Mouse (Mus musculus) hindbrain, embryonic 11.5 days (tissue): ENCODE results near the gene Krtap9-3. TPM values are rescaled to one million over a fixed set of nuclear protein-coding genes. Genes with fewer than 3 reads are reported as not detected.
A peak's percentile ranks its signal among the peaks of the same experiment; 100 is the strongest.

Source experiments
- ATAC-seq: fragments of 200-750 bp; cut with Nextera tagmentation; 2 replicates; pipeline ENCODE4 v1.8.0; 2017; ENCODE audit warnings: mild to moderate bottlenecking, moderate TSS enrichment, moderate library complexity; ENCODE audit not compliant: low FRiP score
- DNase-seq: peaks from one replicate; pipeline ENCODE4 v3.0.0-alpha.2; 2015; ENCODE audit warnings: low spot score
- H3K27ac ChIP-seq: fragments of 300-500 bp; sonication (generic); 2 replicates; pipeline ENCODE4 v1.5.1; 2014; ENCODE audit warnings: mild to moderate bottlenecking, low read depth, low read length
- H3K27me3 ChIP-seq: fragments of 300-500 bp; sonication (generic); 2 replicates; pipeline ENCODE4 v1.6.1; 2014; ENCODE audit warnings: mild to moderate bottlenecking, low read length, moderate library complexity, mixed read lengths; ENCODE audit not compliant: control insufficient read depth, insufficient read depth
- H3K36me3 ChIP-seq: fragments of 300-500 bp; sonication (generic); 2 replicates; pipeline ENCODE4 v1.6.1; 2014; ENCODE audit warnings: mild to moderate bottlenecking, low read length, moderate library complexity, mixed read lengths; ENCODE audit not compliant: control insufficient read depth, insufficient read depth
- H3K4me1 ChIP-seq: fragments of 300-500 bp; sonication (generic); replicated peaks from 2 replicates; pipeline ENCODE4 v1.6.1; 2014; ENCODE audit warnings: low read length, mixed read lengths; ENCODE audit not compliant: control insufficient read depth, insufficient read depth
- H3K4me2 ChIP-seq: fragments of 300-500 bp; sonication (generic); replicated peaks from 2 replicates; pipeline ENCODE4 v1.6.1; 2014; ENCODE audit warnings: mild to moderate bottlenecking, low read depth, low read length
- H3K4me3 ChIP-seq: fragments of 300-500 bp; sonication (generic); 2 replicates; pipeline ENCODE4 v1.5.1; 2014; ENCODE audit warnings: low read depth, low read length
- H3K9ac ChIP-seq: fragments of 300-500 bp; sonication (generic); 2 replicates; pipeline ENCODE4 v1.6.1; 2014; ENCODE audit warnings: low read depth, low read length
- H3K9me3 ChIP-seq: fragments of 300-500 bp; sonication (generic); 2 replicates; pipeline ENCODE4 v1.6.1; 2016; ENCODE audit warnings: low read length; ENCODE audit not compliant: control insufficient read depth
- WGBS: fragments of 180-500 bp; shearing (Covaris S2); extraction: QIAGEN DNeasy Blood & Tissue Kit; methylation state at CpG from one replicate; pipeline ENCODE4 v1.1.7; 2014; 5-methylcytosine and 5-hydroxymethylcytosine counted together
- polyA plus RNA-seq: library from polyadenylated mRNA; unstranded; fragments of >200 nt; fragmentation: Nextera tagmentation; extraction: Ambion mirVana; gene quantifications from 2 replicates; pipeline ENCODE4 v1.2.1, GENCODE M21; 2014

Krtap9-3 gene
- polyA plus RNA-seq, 1 experiment from 2014 or later, result not detected

- no peaks in the 10 kb centered on the region for H3K27me3 ChIP-seq
- H3K4me3 ChIP-seq, result no peak overlapping the region
- no peaks in the 10 kb centered on the region for H3K36me3 ChIP-seq
- DNase-seq (no peak), ATAC-seq (no peak)
- 88% methylated on average over 6 of the region's 6 CpGs for whole genome bisulfite sequencing
- H3K9me3 ChIP-seq, result no peaks in the 10 kb centered on the region
- no peak overlapping the region for H3K9ac ChIP-seq
- no peak overlapping the region for H3K4me2 ChIP-seq
- H3K4me1 ChIP-seq, result no peaks in the 10 kb centered on the region
- H3K27ac ChIP-seq, result no peak overlapping the region
These were observed 16.3 kb downstream of the Krtap9-3 start for GRCm38 (mm10) chr11:99581564-99581963.

GRCm38 (mm10) chr11:99581051-99581450 lies 16.9 kb downstream of the Krtap9-3 start:
- H3K4me2 ChIP-seq, result no peak overlapping the region
- ATAC-seq (no peak), DNase-seq (no peak)
- H3K27me3 ChIP-seq, result no peaks in the 10 kb centered on the region
- WGBS, result 89% methylated on average over 5 of the region's 5 CpGs
- no peaks in the 10 kb centered on the region for H3K36me3 ChIP-seq
- H3K9me3 ChIP-seq, result no peaks in the 10 kb centered on the region
- H3K4me3 ChIP-seq, result no peak overlapping the region
- no peaks in the 10 kb centered on the region for H3K4me1 ChIP-seq
- no peak overlapping the region for H3K27ac ChIP-seq
- H3K9ac ChIP-seq, result no peak overlapping the region

GRCm38 (mm10) chr11:99580636-99581035 lies 17.3 kb downstream of the Krtap9-3 start, which contains the start of gene Krtap1-5:
Krtap1-5 (minus strand) TSS chr11:99581016.
- ATAC-seq, result no peak
- H3K9ac ChIP-seq, result no peak within 1 kb of the TSS
- DNase-seq, result no peak
- H3K4me1 ChIP-seq, result no peaks in the 10 kb centered on the region
- WGBS, result 97% methylated on average over 6 of the region's 6 CpGs
- H3K27me3 ChIP-seq, result no peaks in the 10 kb centered on the region
- no peaks in the 10 kb centered on the region for H3K9me3 ChIP-seq
- no peaks in the 10 kb centered on the region for H3K36me3 ChIP-seq
- H3K4me3 ChIP-seq, result no peak within 1 kb of the TSS
- no peak within 1 kb of the TSS for H3K27ac ChIP-seq
- no peak within 1 kb of the TSS for H3K4me2 ChIP-seq

GRCm38 (mm10) chr11:99574106-99574505 lies 23.8 kb downstream of the Krtap9-3 start:
- Histone ChIP-seq H3K27ac (no peak overlapping the region), H3K4me2 (peak overlapping the region; percentile 32; the same call in 1 of the 2 replicates), H3K4me1 (no peaks in the 10 kb centered on the region), H3K27me3 (no peaks in the 10 kb centered on the region), H3K4me3 (no peak overlapping the region), H3K36me3 (no peaks in the 10 kb centered on the region), H3K9me3 (no peaks in the 10 kb centered on the region), H3K9ac (peak overlapping the region; percentile 42; the same call in 1 of the 2 replicates)
- 6% methylated on average over 7 of the region's 7 CpGs for WGBS
- DNase-seq (peak; percentile 87), ATAC-seq (peak; percentile 63)

- Histone ChIP-seq H3K9ac (no peak overlapping the region), H3K4me3 (no peak overlapping the region), H3K4me2 (no peak overlapping the region), H3K27me3 (no peaks in the 10 kb centered on the region), H3K4me1 (no peaks in the 10 kb centered on the region), H3K36me3 (no peaks in the 10 kb centered on the region), H3K27ac (no peak overlapping the region), H3K9me3 (no peaks in the 10 kb centered on the region)
- 46% methylated on average over 4 of the region's 4 CpGs for WGBS
- DNase-seq (no peak), ATAC-seq (no peak)
These were observed 24.7 kb downstream of the Krtap9-3 start for GRCm38 (mm10) chr11:99573164-99573563.

- no peak within 1 kb of the TSS for H3K4me2 ChIP-seq
- ATAC-seq, result no peak
- WGBS, result 94% methylated on average over 7 of the region's 7 CpGs
These were observed 31.4 kb downstream of the Krtap9-3 start, which contains the start of gene Krtap3-1 for GRCm38 (mm10) chr11:99566530-99566929. Krtap3-1 (minus strand) TSS chr11:99566630.

GRCm38 (mm10) chr11:99562580-99562979 lies 35.3 kb downstream of the Krtap9-3 start:
- H3K36me3 ChIP-seq, result no peaks in the 10 kb centered on the region
- H3K27ac ChIP-seq, result no peak overlapping the region
- no peak for DNase-seq
- H3K27me3 ChIP-seq, result no peaks in the 10 kb centered on the region
- no peak overlapping the region for H3K4me3 ChIP-seq
- no peaks in the 10 kb centered on the region for H3K9me3 ChIP-seq
- no peak overlapping the region for H3K4me2 ChIP-seq
- 81% methylated on average over 6 of the region's 6 CpGs for WGBS
- H3K4me1 ChIP-seq, result no peaks in the 10 kb centered on the region
- no peak for ATAC-seq
- no peak overlapping the region for H3K9ac ChIP-seq

More at GRCm38 (mm10) chr11:99566530-99566929, 31.4 kb downstream of the Krtap9-3 start, which contains the start of gene Krtap3-1:
- Histone ChIP-seq H3K27me3 (no peaks in the 10 kb centered on the region), H3K4me3 (no peak within 1 kb of the TSS), H3K4me1 (no peaks in the 10 kb centered on the region), H3K36me3 (no peaks in the 10 kb centered on the region), H3K27ac (no peak within 1 kb of the TSS), H3K9me3 (no peaks in the 10 kb centered on the region), H3K9ac (no peak within 1 kb of the TSS)
- no peak for DNase-seq

- Histone ChIP-seq H3K9ac (no peak within 1 kb of the TSS), H3K36me3 (no peaks in the 10 kb centered on the region), H3K4me3 (no peak within 1 kb of the TSS), H3K4me2 (no peak within 1 kb of the TSS), H3K4me1 (no peaks in the 10 kb centered on the region), H3K9me3 (no peaks in the 10 kb centered on the region), H3K27ac (no peak within 1 kb of the TSS), H3K27me3 (no peaks in the 10 kb centered on the region)
- ATAC-seq (no peak), DNase-seq (no peak)
- WGBS, result 88% methylated on average over 9 of the region's 9 CpGs
These were observed 38.5 kb downstream of the Krtap9-3 start, which contains the start of gene Gm11939 for GRCm38 (mm10) chr11:99559366-99559765. Gm11939 (minus strand) TSS chr11:99559466.

GRCm38 (mm10) chr11:99557976-99558745 lies 39.7 kb downstream of the Krtap9-3 start:
- Histone ChIP-seq H3K4me2 (no peak overlapping the region), H3K4me1 (no peaks in the 10 kb centered on the region), H3K9ac (no peak overlapping the region), H3K27me3 (no peaks in the 10 kb centered on the region), H3K27ac (no peak overlapping the region), H3K36me3 (no peaks in the 10 kb centered on the region), H3K9me3 (no peaks in the 10 kb centered on the region), H3K4me3 (no peak overlapping the region)
- no peak for DNase-seq
- WGBS, result 74% methylated on average over 3 of the region's 3 CpGs
- ATAC-seq, result no peak
